Mouse (Mus musculus) CD4-positive, CD25-positive, alpha-beta regulatory T cell, adult 4 months (primary cell): ENCODE data around the gene Sprtn. TPM values are rescaled to one million over a fixed set of nuclear protein-coding genes. Genes with fewer than 3 reads are reported as not detected.

Experiments used
- ATAC-seq: one replicate; pipeline ENCODE4 v1.8.0; 2017
- polyA plus RNA-seq, 2 experiments: library from polyadenylated mRNA; unstranded; fragments of 100-300 nt; shearing (Covaris generic); gene quantifications; one replicate each; pipeline ENCODE4 v1.2.1; 2017

The Sprtn gene
- polyA plus RNA-seq, 2 experiments from 2014 or later, result 7.6 to 9.3 TPM

GRCm38 (mm10) chr8:124905482-124905881 is 7.8 kb downstream of the Sprtn start:
- ATAC-seq, result no peak

- ATAC-seq, result no peak
Observed at GRCm38 (mm10) chr8:124909936-124910335, 12.2 kb downstream of the Sprtn start.

- no peak for ATAC-seq
Observed at GRCm38 (mm10) chr8:124910349-124910748, 12.7 kb downstream of the Sprtn start.

- ATAC-seq, result no peak
Observed at GRCm38 (mm10) chr8:124911938-124912872, 14.5 kb downstream of the Sprtn start.

GRCm38 (mm10) chr8:124914061-124914460 is 16.4 kb downstream of the Sprtn start:
- ATAC-seq, result no peak

DNA sequence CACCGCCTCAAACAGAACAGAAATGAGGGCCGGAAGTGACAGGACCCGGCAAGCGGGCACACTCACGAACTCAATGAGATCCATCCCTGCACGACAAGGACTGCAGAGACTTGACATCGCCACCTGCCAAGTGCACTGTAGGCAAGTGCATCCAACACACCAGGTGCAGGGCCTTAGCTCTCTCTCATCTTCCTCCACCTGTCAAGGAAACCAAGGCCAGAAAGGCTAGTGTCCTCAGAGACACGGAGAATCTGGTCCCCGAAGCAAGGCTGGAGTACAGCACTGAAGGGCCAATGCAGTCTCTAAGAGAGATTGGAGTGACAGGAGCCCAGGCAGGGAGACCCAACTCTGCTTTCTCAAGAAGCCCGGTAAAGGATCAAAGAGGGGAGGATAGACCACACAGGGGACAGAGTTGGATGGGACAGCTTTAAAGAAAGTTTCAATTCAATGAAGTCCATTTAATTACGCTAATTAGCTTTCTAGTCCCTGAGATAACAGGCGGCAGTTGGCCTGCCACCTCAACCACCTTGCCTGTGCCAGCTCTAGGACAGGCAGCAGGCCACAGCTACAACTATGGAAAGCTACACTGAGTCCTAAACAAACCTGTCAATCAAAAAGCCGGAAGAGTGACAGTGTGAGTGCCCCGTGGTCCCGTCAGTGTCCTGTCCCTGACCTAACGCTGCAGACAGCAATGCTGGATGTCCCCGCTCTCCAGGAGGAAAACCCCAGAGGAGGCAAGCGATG is 20.2 kb downstream of the Sprtn start:
- ATAC-seq, result no peak

- ATAC-seq, result no peak
Observed at GRCm38 (mm10) chr8:124921369-124922279, 23.9 kb downstream of the Sprtn start.

DNA sequence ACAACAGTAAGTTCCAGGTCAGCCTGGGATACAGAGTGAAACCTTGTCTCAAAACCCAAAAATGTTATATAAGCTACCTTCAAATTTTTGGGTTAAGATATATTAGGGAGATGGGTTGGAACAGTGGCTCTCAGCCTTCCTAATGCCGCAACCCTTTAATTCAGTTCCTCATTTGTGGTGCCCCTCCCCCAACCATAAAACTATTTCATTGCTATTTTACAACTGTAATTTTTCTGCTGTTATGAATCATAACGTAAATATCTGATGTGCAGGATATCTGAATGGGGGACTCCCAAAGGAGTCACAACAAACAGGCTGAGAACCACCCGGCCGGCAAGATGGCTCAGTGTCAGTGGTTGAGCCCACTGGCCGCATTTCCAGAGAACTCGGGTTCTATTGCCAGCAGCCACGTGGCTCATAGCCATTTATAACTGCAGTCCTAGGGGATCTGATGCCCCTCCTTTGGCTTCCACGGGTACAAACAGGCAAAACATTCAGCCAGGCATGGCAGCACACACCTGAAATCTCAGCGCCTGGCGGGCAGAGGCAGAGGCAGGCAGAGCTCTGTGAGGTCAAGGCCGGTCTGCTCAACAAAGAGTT is 24.9 kb downstream of the Sprtn start:
- ATAC-seq, result no peak

GRCm38 (mm10) chr8:124923971-124924652 is 26.4 kb downstream of the Sprtn start:
- no peak for ATAC-seq

DNA sequence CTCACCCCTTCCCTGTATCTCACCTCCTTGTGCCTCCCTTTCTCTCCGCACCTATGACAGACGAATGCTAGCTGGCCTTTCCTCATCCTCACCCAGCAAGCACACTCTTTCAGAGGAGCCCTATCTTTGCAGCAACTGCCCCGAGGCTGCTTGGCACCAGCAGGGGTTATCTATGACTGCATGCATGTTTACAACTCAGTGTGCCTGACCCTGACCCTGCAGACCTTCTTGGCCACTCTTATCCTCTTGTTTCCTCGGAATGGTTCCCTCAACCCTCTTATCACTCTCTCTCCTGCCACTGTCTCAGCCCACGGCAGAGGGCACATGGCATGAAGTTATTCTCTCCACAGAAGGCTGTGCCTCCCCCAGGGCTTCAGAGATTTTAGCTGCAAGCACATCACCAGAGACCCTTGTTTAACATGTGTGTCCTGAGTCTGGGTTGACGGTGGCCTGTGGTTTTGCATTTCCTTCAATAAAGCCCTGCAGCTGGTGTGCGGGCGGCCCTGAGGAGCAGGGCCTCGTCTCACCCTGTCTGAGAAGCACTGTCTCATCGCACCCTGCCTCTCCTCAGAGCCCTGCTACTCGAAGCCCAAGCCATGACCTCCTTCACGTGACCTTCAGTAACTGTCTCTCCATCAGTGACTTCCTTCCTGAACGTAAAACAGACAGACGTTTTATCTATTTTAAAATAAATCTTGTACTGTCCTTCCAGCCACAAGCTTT is 28.0 kb downstream of the Sprtn start:
- peak; percentile 39 for ATAC-seq

- no peak for ATAC-seq
Observed at GRCm38 (mm10) chr8:124926351-124926771, 28.7 kb downstream of the Sprtn start.

GRCm38 (mm10) chr8:124929006-124929405 is 31.3 kb downstream of the Sprtn start:
- ATAC-seq, result no peak

- no peak for ATAC-seq
Observed at GRCm38 (mm10) chr8:124930086-124930485, 32.4 kb downstream of the Sprtn start.

DNA sequence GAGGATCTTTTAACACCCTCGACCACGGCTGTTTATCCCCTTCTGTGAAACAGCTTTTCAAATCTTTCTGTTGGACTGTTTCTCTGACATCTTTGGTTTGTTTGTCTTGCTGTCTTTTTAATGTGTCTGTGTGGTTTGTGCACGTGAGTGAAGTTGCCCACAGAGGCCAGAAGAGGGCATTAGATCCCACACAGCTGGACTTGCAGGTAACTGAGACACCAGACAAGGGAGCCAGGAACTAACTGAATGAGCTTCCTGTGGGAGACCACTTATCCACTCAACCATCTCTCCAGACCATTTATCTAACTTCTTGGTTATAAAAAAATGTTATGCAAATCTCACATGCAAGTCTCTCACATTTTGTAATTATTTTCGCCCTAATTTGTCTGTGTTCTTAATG is 33.0 kb downstream of the Sprtn start:
- no peak for ATAC-seq

DNA sequence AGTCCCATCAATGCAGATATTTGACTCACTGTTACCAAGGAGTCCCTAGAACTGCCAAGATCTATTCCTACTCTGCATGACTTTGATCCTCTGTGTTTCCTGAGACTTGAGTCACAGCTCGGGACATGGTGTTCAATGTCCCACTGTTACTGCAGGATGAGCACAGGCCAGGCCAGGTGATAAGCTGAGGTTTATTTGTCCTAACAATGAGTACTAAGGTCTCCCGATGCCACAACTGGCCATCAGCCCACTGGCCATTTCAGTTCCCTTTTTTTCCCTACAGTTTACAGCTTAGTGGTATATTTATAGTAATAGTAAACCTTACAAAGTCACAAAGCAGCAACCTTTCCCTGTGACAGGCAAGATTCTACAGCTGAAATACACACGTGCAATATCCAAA is 34.7 kb downstream of the Sprtn start:
- no peak for ATAC-seq

DNA sequence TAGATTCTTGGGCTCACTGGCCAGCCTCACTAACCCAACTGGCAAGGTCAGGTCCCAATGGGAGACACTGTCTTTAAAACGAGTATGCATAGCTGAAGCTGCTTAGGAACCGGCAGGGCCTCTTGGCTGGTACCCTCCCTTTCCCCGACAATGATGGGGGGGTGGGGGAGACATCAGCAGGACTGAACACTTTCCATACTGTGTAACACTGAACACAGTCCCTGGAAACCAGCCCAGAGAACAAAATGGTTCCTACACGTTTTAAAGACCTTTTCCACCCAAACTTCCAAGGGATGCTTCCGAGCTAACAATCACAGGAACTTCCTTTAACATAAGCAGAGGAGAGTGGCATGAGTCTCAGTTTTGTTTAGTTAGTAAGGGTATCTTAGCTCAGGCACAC is 37.4 kb downstream of the Sprtn start:
- no peak for ATAC-seq

DNA sequence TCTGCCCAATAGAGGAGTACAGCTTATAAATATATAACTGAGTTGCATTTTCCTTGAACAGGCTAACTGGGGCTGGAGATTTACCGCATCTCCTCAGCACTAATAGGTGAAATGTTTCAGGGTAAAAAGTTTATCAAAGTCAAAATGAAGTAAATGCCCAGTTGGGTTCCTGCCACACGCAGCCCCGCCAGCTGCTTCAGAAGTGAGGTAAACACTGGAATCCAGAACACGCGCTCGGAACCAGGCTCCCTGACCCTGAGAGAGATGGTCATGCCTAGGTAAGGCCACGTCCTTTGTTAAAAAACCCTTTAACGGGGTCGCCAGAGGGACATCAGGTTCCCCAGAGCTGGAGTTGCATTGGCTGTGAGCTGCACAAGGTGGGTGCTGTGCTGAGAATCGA is 39.0 kb downstream of the Sprtn start:
- no peak for ATAC-seq

DNA sequence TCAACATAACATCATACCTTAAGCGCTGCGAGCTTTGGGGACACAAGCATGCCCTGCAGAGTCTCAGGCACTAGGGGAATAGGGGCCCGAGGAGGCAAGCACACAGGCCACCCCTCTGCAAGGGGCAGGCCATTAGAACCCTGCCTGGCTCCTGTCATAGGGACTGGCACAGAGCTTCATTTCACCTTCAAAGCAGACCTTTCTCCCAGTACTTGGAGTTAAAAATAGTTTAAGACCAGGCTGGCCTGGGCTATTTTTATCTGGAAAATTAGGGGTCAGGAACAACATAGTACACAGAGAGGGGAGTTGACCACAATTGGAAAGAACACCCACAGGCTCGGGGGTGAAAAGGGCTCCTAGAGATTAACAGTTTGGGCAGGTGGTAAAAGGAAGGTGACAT is 39.6 kb downstream of the Sprtn start:
- no peak for ATAC-seq

DNA sequence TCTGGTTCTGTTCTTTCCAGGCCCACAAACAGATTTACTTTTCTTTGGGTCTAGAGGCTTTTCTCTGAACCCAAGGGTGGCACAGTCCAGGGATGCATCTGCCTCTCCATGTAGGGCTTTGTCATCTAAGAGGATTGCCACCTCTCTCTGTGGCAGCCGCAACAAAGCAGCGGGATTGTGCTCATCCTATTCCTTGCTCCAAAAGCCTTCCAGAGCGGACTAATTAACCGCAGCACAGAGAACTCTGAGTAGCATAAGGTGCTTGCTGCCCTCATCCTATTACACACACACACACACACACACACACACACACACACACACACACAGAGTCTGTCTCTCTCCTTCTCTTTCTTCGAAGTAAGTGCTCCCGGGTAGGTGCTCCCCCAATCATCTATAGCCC is 46.1 kb downstream of the Sprtn start:
- no peak for ATAC-seq

DNA sequence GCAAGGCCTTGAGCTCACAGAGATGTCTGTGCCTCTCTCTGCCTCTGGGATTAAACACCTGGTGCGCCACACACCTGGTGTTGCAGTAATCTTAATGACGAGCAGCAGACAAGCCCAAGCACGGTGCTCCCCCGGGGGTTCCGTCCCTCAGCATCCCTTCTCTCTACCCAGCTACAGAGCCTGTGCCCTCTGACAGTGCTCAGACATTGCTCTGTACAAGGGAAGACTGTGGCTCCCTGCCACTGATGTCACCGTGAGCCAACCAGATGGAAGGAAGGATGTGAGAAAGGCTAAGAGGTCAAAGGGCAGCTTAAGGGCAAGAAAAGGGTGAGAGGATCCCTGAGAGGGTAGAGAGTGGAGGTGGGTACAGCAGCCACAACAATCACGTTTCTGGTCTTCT is 46.7 kb downstream of the Sprtn start:
- no peak for ATAC-seq
